Mouse (Mus musculus) lung, postnatal 0 days (tissue): Measurements from ENCODE around the gene Inca1.

Source experiments
- CTCF ChIP-seq: IDR thresholded peaks from 2 replicates; pipeline ENCODE4 v1.5.1; 2016; ENCODE audit warnings: antibody characterized with exemption, mild to moderate bottlenecking
- EP300 ChIP-seq: IDR thresholded peaks from 2 replicates; pipeline ENCODE4 v1.6.1; 2016; ENCODE audit warnings: antibody characterized with exemption, mild to moderate bottlenecking, control low read depth

DNA sequence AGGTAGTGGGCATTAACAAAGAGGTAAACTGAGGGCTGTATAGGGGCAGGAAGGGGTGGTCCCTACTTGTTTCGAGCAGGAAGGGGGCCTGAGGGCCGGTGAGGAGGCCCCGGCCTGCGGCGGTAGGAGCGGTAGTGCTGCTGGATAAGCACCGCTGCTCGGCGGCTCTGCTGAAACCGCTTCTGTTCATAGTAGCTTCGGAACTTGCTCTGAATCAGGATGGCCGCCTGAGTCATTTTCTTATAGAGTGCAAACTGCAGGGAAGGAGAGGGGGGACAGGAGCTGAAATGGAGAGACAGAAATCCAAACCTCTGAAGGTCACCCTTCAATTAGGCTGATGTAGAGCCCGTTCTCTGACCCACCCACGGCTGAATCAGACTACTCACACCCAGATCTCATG, 29.5 kb downstream of the Inca1 start:
- no peak for TF ChIP-seq CTCF
- no peak for TF ChIP-seq EP300
